Mouse (Mus musculus) R1 (cell line): ENCODE results near the gene Itga2.

Source experiments
- DNase-seq: peaks from one replicate; pipeline ENCODE4 v3.0.0-alpha.2; 2018; ENCODE audit warnings: low read depth, low spot score

The Itga2 gene

DNA sequence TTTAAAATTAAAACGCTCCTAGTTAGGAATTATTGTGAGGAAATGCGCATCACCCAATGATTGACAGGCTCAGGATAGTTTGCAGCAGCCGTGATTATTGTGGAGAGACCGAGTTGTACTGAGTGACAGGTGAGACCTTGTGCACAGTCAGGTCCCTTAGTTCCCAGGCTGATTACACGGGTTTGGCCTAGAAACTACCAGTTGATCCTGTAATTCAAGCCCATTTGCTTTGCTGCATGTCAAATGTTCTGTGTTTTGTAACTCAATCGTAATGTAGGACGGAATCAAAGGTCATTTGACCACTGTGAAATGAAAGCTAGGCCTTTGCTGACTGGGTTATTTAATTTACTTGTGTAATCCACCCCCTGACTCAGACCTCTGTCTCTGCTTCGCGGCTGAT is 113.4 kb downstream of the Itga2 start:
- DNase-seq, result peak; percentile 36

GRCm38 (mm10) chr13:114817751-114818360 is 114.0 kb downstream of the Itga2 start, which contains the start of gene Mocs2:
Mocs2 (plus strand) TSS chr13:114818236.
- DNase-seq, result peak; percentile 93

- DNase-seq, result no peak
These were observed 122.2 kb downstream of the Itga2 start for GRCm38 (mm10) chr13:114809624-114810210.

DNA sequence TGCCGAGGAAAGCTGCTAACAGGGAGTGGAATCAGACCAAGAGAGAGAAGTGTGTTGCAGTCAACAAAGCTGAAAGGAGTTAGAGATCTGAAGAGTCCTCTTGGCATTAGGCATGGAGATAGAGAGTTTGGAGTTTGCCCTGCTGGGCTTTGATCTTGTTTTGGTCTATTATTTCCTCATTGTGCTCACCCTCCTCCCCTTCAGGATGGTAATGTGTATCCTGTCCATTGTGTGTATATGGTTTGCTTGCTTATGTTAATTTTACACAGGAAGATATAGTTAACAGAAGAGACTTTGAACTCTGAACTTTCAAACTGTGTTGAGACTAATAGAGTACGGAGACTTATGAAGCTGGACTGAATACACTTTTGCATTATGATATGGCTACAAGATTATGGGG is 128.9 kb downstream of the Itga2 start:
- no peak for DNase-seq

GRCm38 (mm10) chr13:114801857-114802256 is 130.0 kb downstream of the Itga2 start:
- no peak for DNase-seq

DNA sequence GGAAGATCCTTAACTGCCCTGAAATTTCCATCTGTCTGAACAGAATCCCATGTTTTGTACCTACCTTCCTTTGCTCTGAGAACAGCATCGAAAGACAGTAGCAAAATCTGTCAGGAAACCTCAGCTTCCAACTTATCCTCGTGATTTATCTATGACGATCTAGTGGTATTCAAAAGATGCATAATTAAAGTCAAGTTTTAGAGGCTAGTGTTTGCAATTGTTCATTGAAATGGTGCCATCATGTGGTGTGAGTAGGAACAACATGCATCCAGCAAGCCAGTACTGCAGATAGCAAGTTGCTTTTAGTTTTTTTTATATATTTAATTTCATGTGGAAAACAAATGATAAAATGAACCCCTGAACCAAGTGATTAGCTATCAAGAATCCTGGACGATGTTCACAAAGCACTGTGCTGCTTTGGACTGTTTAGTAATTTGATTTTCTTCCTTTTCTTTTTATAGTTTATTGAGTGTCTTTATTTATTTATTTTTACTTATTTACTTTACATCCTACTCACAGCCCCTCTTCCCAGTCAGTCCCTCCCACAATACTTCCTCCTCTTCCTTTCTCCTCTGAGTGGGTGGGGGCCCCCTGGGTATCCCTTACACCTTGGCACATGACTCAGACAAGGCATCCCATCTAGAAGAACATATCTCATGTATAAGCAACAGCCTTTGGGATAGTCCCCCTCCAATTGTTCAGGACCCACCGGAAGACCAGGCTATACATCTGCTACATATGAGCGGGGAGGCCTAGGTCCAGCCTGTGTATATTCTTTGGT is 138.5 kb downstream of the Itga2 start:
- peak; percentile 50 for DNase-seq

DNA sequence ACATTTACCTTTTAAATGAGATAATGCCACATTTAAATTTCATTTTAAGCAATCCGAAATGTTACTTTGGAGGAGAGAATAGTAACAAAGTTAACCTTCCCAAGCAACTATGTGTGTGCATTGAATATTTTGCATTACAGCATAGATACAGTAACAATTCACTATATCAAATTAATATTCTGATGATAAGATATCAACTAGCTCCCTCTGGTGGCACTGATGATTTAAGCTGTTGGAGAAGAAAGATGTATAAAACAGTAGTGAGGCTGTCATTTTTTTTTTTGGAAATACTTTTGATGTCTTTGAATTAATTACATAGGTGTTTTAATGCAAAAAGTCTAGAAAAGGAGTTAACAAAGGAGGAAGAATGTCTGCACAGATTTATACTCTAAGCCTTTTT is 140.4 kb downstream of the Itga2 start:
- no peak for DNase-seq
